Mouse (Mus musculus) gastrocnemius, postnatal 14 days (tissue): Measurements from ENCODE around the gene Emc3. TPM values are rescaled to one million over a fixed set of nuclear protein-coding genes. Genes with fewer than 3 reads are reported as not detected.

Experiments
- DNase-seq: peaks from one replicate; pipeline ENCODE4 v3.0.0; 2021; ENCODE audit warnings: mixed read lengths
- intact Hi-C: fragments of 180-260 bp; cut with DNase I; formaldehyde crosslinking; loops from one replicate; pipeline ENCODE4 v1.15.1; 2025; ENCODE audit warnings: low total_unique reads
- long read RNA-seq, 2 experiments: library from polyadenylated mRNA; stranded (forward); transcript quantifications; one replicate each; pipeline ENCODE4 v2.0.0; 2021
- total RNA-seq, 2 experiments: library from RNA; stranded (reverse); gene quantifications; 2 replicates each; pipeline ENCODE4 v1.2.3; 2021

Gene Emc3
- 10 to 100 TPM; 56.2 to 61.0 TPM for total RNA-seq
- long read RNA-seq, experiment 1, transcript Emc3-201 (8 exons, 1,985 nt) = major isoform, 103 of 116 reads
- long read RNA-seq, experiment 1, partial matches to known transcripts = 2 of 116 reads
- long read RNA-seq, experiment 1, other reads (novel, unspliced or antisense) = 9 of 116 reads
- long read RNA-seq, experiment 2, transcript Emc3-201 (8 exons, 1,985 nt) = major isoform, 117 of 125 reads
- long read RNA-seq, experiment 2, partial matches to known transcripts = 5 of 125 reads
- long read RNA-seq, experiment 2, other reads (novel, unspliced or antisense) = 3 of 125 reads

- DNase-seq = peak; percentile 90
- intact Hi-C loops = no loop called here
These were observed at the start of gene Emc3, which contains the start of gene Fancd2 for GRCm38 (mm10) chr6:113530932-113531839. Gene Emc3 (minus strand): TSS chr6:113531652. Gene Fancd2 (plus strand): TSS chr6:113531682.

- no peak for DNase-seq
- intact Hi-C loops = no loop called here
These were observed 47.9 kb upstream of the Emc3 start for GRCm38 (mm10) chr6:113579306-113579705.

GRCm38 (mm10) chr6:113576044-113576443 is 44.6 kb upstream of the Emc3 start:
- no peak for DNase-seq
- intact Hi-C loops = no loop called here

GRCm38 (mm10) chr6:113564557-113564956 is 33.1 kb upstream of the Emc3 start:
- intact Hi-C loops = no loop called here
- DNase-seq = no peak

GRCm38 (mm10) chr6:113559736-113560135 is 28.3 kb upstream of the Emc3 start:
- DNase-seq = no peak
- intact Hi-C loops = no loop called here

GRCm38 (mm10) chr6:113543906-113544481 is 12.5 kb upstream of the Emc3 start:
- intact Hi-C loops = no loop called here
- DNase-seq = no peak

- intact Hi-C loops = no loop called here
These were observed 10.2 kb upstream of the Emc3 start for GRCm38 (mm10) chr6:113541610-113542009.

GRCm38 (mm10) chr6:113534886-113535285 is 3.4 kb upstream of the Emc3 start:
- intact Hi-C loops = no loop called here
- DNase-seq = no peak

More at GRCm38 (mm10) chr6:113541610-113542009, 10.2 kb upstream of the Emc3 start:
- no peak for DNase-seq

GRCm38 (mm10) chr6:113531840-113532404 is 470 bp upstream of the Emc3 start:
- DNase-seq = no peak
- intact Hi-C loops = no loop called here

- DNase-seq = no peak
- intact Hi-C loops = no loop called here
These were observed 8.0 kb downstream of the Emc3 start for GRCm38 (mm10) chr6:113523420-113523819.

GRCm38 (mm10) chr6:113522310-113522709 is 9.1 kb downstream of the Emc3 start:
- DNase-seq = no peak
- intact Hi-C loops = no loop called here

- DNase-seq = no peak
- intact Hi-C loops = no loop called here
These were observed 13.9 kb downstream of the Emc3 start for GRCm38 (mm10) chr6:113517434-113518080.

GRCm38 (mm10) chr6:113514600-113514999 is 16.9 kb downstream of the Emc3 start:
- DNase-seq = no peak
- intact Hi-C loops = no loop called here

- intact Hi-C loops = no loop called here
These were observed 17.5 kb downstream of the Emc3 start for GRCm38 (mm10) chr6:113513944-113514343.

GRCm38 (mm10) chr6:113508947-113509280 is 22.5 kb downstream of the Emc3 start:
- intact Hi-C loops = no loop called here
- peak; percentile 69 for DNase-seq

More at GRCm38 (mm10) chr6:113513944-113514343, 17.5 kb downstream of the Emc3 start:
- DNase-seq = no peak

- intact Hi-C loops = no loop called here
- DNase-seq = peak; percentile 68
These were observed 23.0 kb downstream of the Emc3 start for GRCm38 (mm10) chr6:113508272-113508946.

GRCm38 (mm10) chr6:113507130-113507529 is 24.3 kb downstream of the Emc3 start:
- intact Hi-C loops = no loop called here
- no peak for DNase-seq

GRCm38 (mm10) chr6:113505689-113506088 is 25.8 kb downstream of the Emc3 start:
- intact Hi-C loops = no loop called here
- DNase-seq = no peak

- no peak for DNase-seq
- intact Hi-C loops = no loop called here
These were observed 28.7 kb downstream of the Emc3 start for GRCm38 (mm10) chr6:113502801-113503200.
